Mouse (Mus musculus) layer of hippocampus, postnatal 14 days (tissue): ENCODE data around the gene Sp2. TPM values are rescaled to one million over a fixed set of nuclear protein-coding genes. Genes with fewer than 3 reads are reported as not detected.

Experiments used
- DNase-seq, 2 experiments: peaks; one replicate each; pipeline ENCODE4 v3.0.0; 2021 to 2022; ENCODE audit warnings: low spot score in 2 of 2, mixed read lengths in 1 of 2
- total RNA-seq, 2 experiments: library from RNA; stranded (reverse); gene quantifications; 2 replicates each; pipeline ENCODE4 v1.2.3; 2021

Gene Sp2
- total RNA-seq, 2 experiments from 2014 or later = 12.3 to 13.5 TPM

GRCm38 (mm10) chr11:96940578-96941465 lies 41.9 kb downstream of the Sp2 start:
- DNase-seq = no peak

GRCm38 (mm10) chr11:96938426-96938800 lies 44.3 kb downstream of the Sp2 start:
- DNase-seq = no peak

GRCm38 (mm10) chr11:96937549-96938425 lies 45.0 kb downstream of the Sp2 start:
- DNase-seq = no peak

- DNase-seq = no peak
These were observed 46.7 kb downstream of the Sp2 start for GRCm38 (mm10) chr11:96935872-96936650.

GRCm38 (mm10) chr11:96934921-96935356 lies 47.8 kb downstream of the Sp2 start:
- DNase-seq = no peak

- no peak for DNase-seq
These were observed 49.0 kb downstream of the Sp2 start for GRCm38 (mm10) chr11:96933562-96934276.

- DNase-seq = no peak
These were observed 51.3 kb downstream of the Sp2 start for GRCm38 (mm10) chr11:96931327-96932062.

- no peak for DNase-seq
These were observed 52.9 kb downstream of the Sp2 start for GRCm38 (mm10) chr11:96929766-96930331.

- no peak for DNase-seq
These were observed 53.5 kb downstream of the Sp2 start for GRCm38 (mm10) chr11:96929096-96929765.

GRCm38 (mm10) chr11:96928691-96929090 lies 54.1 kb downstream of the Sp2 start:
- no peak for DNase-seq

GRCm38 (mm10) chr11:96928088-96928487 lies 54.7 kb downstream of the Sp2 start, which contains the start of gene Prr15l:
Gene Prr15l (plus strand): TSS chr11:96928104.
- no peak for DNase-seq

GRCm38 (mm10) chr11:96926587-96926986 lies 56.2 kb downstream of the Sp2 start:
- DNase-seq = no peak

- DNase-seq = no peak
These were observed 57.1 kb downstream of the Sp2 start for GRCm38 (mm10) chr11:96925469-96926148.

GRCm38 (mm10) chr11:96924861-96925260 lies 57.9 kb downstream of the Sp2 start:
- no peak for DNase-seq

GRCm38 (mm10) chr11:96919003-96919402 lies 63.8 kb downstream of the Sp2 start:
- no peak for DNase-seq

- no peak for DNase-seq
These were observed 65.3 kb downstream of the Sp2 start for GRCm38 (mm10) chr11:96917415-96917814.

GRCm38 (mm10) chr11:96916885-96917396 lies 65.8 kb downstream of the Sp2 start:
- no peak for DNase-seq
